Mouse (Mus musculus): Measurements from ENCODE around the gene Cox11. TPM values are rescaled to one million over a fixed set of nuclear protein-coding genes. Genes with fewer than 3 reads are reported as not detected.

Cox11 gene
- 10 to 100 TPM; 17.7 to 19.6 TPM for total RNA-seq (2021)
- long read RNA-seq, experiment 1, transcript Cox11-201 (4 exons, 1,224 nt), result major isoform, 21 of 26 reads
- long read RNA-seq, experiment 1, partial matches to known transcripts, result 1 of 26 reads
- long read RNA-seq, experiment 1, other reads (novel, unspliced or antisense), result 4 of 26 reads
- long read RNA-seq, experiment 2, transcript Cox11-201 (4 exons, 1,224 nt), result major isoform, 27 of 28 reads
- long read RNA-seq, experiment 2, partial matches to known transcripts, result 0 of 28 reads
- long read RNA-seq, experiment 2, other reads (novel, unspliced or antisense), result 1 of 28 reads

DNA sequence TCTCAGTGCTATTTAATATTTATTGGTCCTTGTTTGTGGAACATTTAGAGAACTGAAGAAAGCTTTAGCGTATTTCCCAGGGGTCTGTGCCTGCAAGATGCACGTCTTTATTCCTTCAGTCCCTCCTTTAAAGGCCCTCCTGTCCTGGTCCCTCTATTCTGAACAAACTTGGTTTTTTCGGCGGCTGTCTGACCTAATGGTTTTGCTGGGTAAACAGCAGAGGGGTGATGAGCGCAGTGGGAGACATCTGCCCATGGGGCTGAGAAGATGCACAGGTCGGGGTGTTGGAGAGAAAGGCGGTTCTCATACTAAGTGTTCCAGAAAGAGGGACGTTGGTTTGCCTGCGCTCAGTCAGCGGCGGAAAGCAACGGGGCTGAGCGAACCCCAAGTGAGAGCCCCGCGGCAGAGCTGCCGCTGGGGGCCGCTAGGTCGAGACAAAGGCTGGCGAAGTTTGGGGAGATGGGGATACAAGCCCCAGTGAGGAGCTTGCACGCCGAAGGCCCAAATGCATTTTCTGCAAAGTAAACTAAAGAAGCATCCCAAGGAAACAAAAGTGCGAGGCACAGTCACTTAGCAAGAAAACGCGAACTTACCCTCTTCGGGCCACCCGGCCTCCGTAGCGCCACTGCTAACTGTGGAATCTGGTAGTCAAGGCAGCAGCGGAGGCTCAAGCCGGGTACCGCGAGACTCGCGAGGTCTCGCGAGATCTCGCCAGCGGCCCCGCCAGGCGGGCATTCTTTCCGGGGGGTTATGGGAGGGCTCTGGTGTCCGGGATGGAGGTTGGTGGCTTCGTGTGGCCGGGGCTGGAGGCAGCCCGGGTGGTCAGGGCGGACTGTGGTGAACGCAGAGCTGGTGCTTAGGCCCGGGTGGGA, at the start of gene Cox11, which contains the start of gene Stxbp4:
Gene Cox11 (plus strand): TSS at position 734 of the 872 bp plus-strand sequence.
Gene Stxbp4 (minus strand): TSS at position 645 of the 872 bp plus-strand sequence.
- peak; percentile 93 to 94 for DNase-seq (ENCODE audit: low spot score in 2 of 2)

DNA sequence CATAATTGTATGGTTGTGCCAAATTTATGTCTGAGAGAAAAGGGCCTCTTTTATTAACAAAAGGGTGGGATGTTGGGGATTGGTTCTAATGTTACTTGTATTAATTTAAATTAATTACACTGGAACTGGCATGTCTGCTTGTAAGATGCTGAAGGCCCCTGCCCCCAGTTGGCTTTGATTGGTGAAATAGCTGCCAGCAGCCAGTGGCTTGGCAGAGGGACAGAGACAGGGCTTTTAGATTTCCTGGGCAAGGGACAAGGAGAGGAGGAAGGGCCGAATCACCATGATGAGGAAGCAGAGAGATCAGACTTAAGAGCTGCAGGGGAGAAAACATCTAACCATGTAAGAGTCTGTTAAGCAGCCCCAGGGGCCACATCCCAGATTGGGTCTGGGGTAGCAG, 47.0 kb upstream of the Cox11 start:
- DNase-seq (ENCODE audit: low spot score in 2 of 2), result no peak

DNA sequence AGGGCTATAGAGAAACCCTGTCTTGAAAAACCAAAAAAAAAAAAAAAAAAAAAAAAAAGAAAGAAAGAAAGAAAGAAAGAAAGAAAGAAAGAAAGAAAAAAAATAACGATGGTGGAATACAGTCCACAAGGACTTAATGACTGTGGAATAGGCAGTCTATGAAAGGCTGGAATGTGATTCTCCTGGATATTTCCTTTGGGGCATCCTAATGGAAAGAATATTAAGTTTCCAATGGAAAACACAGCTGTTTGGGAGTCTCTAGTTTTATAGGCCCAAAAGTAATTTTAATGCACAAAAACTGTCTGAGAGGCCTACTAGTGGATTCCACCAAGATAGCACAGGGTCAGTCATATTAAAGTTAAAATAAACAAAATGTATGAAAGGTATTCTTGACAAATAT, 42.1 kb upstream of the Cox11 start:
- DNase-seq (ENCODE audit: low spot score in 2 of 2), result no peak

DNA sequence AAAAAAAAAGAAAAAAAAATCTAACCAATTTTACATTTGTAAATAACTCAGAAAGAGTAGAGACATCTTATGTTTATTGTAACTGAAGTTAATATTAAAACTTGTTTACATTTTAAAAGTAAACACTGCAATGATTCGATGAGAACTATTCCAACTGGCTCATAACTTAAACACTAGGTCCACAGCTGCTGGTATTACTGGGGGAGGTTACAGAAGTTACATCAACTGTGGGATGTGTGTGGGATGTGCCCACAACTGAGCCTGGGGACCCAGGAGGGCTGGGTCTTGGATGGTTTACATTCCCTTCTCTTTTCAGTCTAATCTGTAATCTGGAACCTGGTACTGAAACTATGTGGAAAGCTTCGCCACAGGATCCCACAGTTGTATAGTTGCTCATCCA, 34.9 kb upstream of the Cox11 start:
- DNase-seq (ENCODE audit: low spot score in 2 of 2), result no peak

DNA sequence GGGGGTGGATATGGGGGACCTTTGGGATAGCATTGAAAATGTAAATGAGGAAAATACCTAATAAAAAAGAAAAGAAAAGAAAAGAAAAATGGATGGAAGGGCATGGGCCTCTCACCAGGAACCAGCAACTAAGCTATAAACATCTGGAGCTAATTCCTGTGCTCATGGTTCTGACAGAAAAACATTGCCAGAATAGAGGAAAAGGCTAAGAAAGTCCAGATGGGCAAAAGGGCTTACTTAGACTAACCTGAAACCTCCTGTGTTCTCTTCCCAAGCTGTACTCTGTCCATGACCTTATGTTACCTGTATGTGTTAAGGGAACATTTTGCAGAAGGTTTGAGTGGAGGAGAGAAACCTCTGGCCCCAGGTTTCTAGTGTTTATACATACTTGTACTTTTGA, 25.9 kb upstream of the Cox11 start:
- DNase-seq (ENCODE audit: low spot score in 2 of 2), result no peak

DNA sequence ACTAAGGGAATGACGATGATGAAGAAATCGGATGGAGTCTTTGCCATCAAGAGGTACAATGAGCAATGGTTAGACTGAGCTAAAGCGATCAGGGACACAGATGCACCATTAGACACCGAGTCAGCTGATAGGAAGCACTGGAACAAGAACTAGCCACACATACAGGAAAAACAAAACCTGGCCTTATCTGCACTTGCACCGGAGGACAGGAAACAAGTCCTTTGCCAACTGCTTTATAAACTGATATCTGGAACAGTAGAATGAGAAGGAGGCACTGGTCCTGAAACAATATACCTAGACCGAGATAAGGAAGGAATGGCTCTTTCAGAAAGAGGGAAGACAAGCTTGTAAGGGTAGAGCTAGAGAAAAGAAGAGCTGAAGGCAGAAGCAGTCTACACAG, 23.2 kb upstream of the Cox11 start:
- DNase-seq (ENCODE audit: low spot score in 2 of 2), result no peak

DNA sequence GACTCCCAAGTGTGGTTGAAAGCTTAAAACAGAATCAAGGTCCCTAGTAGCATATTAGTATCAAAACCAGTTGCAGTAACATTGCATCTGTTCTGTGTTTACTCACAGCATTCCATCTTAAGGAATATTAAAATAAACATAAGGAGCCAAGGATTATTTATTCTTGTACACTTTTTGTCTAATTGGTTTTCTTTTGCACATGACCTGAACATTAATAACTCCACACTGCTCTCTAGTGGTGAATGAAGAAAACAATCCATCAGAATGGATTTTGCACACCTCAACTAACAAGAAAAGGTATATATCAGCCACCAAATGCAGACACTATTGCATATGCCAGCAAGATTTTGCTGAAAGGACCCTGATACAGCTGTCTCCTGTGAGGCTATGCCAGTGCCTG, 21.5 kb upstream of the Cox11 start:
- DNase-seq (ENCODE audit: low spot score in 2 of 2), result no peak

DNA sequence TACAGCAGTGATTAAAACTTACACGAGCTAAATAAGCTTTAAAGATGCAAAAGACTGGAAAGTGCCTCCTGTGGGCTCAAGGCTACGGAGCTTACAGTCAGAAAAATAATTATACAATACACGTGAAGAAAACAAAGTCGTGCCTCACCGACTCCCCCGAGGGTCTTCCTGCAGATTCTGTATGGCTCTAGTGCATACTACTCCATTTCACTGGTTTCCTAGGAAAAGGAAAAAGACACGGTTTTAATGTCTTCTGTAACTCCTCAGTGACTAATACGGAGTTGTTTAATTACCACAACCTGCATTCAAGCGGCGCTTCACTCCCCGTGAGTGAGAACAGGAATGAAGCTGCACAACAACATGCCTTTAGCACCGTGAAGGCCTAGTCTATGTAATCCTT, 15.9 kb upstream of the Cox11 start:
- DNase-seq (ENCODE audit: low spot score in 2 of 2), result no peak

DNA sequence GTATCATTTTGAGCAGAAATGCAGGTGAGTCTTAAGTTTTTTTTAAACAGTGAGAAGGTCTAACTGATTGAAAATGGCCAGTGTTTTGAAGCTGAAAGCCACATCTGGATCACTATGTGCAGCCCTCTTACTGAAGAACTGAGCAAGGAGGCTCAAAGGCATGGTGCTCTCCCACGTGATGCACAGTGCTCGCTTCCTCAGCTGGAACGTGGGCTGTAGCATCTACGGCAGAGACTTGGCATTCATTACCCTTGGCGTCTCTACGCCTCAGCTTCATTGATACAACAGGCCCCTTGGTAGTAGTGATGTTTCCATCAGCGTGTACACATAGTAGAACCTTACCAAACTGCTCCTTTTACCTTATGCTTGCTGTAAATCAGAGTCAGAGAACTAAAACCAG, 15.5 kb upstream of the Cox11 start:
- DNase-seq (ENCODE audit: low spot score in 2 of 2), result no peak

DNA sequence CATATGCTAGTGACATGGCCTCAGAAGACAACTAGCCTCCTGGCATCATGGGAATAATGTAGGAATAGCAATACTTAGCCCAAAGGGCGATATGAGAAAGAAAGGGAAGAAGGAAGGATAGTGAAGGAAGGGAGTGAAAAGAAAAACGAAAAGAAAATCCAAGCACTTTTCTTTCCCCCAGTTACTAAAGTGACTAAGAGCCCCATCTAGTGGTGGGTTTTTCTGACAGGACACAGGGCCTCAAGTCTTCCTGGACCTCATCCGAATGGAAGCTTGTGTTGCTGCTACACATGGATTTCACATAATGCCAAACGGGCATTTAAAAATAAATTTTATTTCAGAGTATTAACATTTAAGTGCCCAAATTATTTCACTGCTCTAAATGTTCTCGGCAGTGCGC, 14.5 kb upstream of the Cox11 start:
- peak in 1 of 2 experiments; percentile 36 for DNase-seq (ENCODE audit: low spot score in 2 of 2)

DNA sequence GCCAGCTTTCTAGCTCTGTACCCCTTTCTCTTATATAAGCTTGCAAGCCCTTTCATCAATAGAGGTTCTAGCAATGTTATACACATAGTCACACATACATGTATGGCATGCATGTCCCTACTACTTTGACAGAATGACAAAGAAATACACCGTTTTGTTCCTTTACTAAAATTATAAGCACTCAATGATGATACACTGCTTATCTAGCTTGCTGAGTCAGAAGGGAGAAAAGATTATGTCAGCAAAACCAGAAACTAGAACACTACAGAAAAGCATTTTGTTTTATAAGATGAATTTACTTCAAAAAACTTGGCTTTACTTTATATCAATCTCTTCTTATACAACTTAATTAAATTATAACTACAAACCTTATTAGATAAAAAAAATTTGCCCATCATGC, 12.8 kb upstream of the Cox11 start:
- DNase-seq (ENCODE audit: low spot score in 2 of 2), result no peak

DNA sequence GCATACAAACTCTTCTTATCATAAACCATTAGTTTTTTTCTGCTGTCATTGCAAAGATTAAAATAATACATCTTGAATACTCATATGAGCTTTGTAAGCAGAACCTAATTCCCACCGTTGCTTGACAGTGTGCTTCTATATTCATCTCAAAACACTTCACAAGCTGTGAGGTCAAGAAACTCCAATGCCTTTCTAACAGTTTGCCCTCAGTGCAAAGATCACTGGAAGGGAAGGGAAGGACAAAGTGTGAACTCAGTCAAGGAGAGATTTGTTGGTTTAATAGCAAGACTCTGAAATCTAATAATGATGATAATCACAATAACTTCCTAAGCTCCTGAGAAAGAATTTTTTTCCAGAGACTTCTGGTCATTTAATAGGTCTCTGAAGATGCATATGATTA, 10.2 kb upstream of the Cox11 start:
- no peak for DNase-seq (ENCODE audit: low spot score in 2 of 2)

DNA sequence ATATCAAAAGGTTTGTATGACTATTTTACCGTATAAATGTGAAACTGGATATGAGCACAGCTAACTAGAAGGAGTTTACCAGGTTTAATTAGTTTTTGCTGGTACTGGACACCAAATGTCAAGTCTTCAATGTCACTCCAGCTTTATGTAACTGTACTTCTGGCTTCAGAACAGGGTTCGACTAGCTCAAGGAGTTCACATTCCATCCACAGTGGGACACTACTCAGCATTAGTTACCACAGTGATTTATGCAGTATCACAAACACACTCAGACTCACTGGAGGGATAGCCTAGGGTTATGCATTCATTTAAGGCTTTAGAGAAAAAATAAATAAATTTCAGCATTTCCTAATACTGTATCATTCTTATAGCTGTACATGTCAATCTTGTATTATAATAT, 5.5 kb upstream of the Cox11 start:
- DNase-seq (ENCODE audit: low spot score in 2 of 2), result no peak

DNA sequence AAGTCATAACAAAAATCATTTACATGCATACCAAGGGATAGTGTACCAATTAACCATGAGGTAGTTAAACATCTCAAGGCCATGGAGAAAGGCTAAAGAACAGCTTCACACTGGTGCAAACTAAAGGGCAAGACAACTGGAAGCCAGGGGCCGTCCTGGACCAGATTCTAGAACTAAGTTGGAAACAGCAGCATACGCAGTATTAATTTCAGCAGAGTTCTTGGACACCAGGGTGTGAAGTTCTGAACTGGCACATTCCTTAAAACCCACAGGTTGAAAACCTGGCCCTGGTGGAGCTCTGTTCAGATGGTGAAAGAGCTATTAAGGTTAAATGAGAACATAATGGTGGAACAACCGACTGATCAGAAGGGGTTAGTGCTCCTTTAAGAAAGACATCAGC, 3.3 kb upstream of the Cox11 start:
- no peak for DNase-seq (ENCODE audit: low spot score in 2 of 2)

DNA sequence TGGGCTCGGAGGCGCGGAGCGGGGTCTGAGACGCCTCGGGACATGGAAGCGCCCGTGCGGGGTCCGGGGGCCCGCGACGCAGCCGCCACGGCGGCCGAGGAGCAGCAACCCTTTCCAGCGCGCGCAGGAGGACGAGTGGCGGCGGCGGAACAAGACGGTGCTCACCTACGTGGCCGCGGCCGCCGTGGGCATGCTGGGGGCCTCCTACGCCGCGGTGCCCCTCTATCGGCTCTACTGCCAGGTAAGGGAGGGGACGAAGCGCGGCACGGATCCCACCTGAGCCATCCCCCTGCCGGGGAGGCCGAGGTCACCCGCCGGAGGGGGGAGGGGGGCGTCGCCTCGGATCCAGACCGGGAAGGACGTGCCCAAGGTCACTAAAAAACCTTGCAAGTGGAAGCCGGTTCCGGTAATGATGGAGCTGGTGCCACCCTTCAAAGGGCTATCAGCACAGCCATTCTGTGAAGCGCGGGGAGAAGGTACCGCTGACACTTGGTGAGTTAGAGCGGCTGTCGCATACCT, 398 bp downstream of the Cox11 start:
- DNase-seq (ENCODE audit: low spot score in 2 of 2), result peak in 1 of 2 experiments; percentile 22

DNA sequence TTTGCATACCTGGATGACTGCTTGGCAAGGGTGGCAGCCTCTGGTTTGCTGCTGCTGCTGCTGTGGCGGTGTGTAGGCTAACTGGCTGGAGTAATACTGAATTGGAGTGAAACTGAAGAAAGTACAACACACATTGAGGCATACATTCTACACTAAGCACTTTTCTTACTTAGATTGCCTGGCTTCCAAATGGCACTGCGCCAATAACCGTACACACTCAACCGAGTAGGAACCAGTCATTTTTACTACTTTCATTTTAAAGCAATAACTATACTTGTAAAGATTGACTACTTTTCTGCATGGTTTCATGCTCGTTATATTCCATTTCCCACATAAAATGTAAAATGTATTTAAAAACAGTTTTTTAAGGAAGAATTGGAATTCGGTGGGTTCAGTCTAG, 11.8 kb downstream of the Cox11 start:
- no peak for DNase-seq (ENCODE audit: low spot score in 2 of 2)

DNA sequence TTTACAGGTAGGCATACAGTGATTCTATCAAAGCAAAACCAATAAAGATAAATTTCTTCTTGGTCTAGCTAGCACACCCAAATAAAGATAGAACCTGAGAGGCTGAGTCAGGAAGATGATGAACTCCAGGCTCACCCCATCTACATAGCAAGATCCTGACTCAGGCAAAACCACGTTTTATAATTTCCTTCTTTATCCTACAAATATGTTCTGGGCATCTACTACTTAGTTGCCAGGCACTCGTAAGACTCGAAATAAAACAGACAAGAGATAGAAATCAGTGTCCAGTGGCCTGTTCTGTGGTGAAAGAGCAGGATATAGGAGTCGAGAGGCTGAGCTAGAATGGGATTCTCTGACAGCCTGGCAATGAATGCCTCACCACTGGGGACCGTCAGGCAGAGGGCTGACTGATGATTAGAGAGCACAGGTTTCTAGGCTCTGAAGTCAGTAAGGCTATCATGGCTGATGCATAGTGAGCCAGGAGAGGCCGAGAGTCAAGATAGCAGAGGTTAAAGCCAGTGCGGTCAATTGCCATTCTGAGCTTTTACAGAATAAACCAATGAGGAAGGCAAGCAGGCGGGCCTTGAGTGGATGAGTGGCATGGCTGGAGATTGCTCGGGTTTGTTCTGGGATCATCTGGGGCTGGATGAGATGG, 12.4 kb downstream of the Cox11 start:
- no peak for DNase-seq (ENCODE audit: low spot score in 2 of 2)

DNA sequence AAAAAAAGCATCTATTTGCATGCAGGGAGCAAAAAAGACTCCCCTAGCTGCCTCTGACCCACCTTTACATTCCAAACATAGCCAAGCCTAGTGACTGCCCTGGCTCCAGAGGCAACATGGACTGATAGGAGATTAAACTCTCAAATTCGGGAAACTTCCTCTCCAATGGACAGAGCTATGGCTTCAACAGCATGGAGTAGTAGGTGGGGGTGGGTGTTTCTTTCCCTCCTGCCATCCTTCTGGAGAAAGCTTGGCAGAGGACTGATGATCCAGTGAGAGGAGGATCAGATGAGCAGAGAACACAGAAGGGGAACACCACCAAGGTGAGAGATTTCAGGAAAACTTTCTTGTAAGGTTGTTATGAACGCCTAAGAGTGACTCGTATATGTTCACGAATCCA, 14.6 kb downstream of the Cox11 start:
- DNase-seq (ENCODE audit: low spot score in 2 of 2), result no peak

DNA sequence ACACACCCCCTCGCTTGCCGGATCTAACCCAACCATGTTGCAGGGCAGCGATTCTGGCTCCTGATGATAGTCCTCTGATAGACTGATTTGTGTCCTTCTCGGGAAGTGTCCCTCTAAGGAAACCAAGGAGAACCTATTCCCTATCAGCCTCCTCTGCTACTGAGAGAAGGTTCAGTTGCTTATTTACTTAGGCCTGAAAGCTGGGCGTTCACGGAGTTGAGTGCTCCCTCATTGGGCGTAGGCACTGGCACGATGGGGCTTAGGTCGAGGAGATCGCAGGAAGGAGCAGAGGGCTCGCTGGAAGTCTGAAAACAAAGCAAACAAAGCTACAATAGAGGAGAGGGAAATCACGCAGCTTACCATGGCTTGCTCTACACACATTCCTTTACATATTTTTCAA, 19.6 kb downstream of the Cox11 start:
- DNase-seq (ENCODE audit: low spot score in 2 of 2), result no peak

DNA sequence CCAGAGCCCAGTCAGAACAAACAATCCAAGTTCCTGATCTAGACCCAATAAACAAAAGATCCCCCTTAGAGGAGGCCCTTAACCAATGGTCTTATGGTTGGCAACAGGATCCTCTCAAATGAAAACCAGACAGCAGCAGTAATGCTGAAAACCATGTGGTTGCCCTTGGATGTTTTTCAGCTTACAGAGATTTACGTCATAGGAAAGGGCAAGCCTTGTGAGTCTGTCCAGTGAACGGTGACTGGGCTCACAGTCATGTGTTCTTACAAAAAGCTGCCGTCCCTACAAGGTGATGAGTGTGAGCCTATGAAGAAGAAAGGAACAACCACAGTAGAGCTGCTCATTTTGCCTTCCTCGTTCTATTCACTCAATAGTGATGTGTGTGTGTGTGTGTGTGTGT, 22.7 kb downstream of the Cox11 start:
- no peak for DNase-seq (ENCODE audit: low spot score in 2 of 2)

DNA sequence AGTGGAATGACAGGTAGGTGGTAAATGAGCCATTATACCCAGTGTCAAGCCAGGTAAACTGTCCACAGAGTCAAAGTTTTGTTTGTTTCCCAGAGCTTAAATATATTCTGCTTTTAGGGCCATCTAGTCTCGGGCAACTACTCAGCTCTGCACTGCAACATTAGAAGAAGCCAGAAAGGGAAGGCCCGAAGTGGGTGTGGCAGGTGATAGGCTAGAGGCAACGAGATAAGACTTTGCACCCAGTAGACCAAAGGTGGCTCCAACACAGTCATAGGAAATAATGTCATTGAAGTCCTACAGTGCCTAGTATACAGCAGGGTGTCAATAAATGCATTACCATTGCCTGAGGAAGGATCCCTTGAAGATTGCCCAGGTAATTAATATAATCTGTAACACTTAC, 25.1 kb downstream of the Cox11 start:
- no peak for DNase-seq (ENCODE audit: low spot score in 2 of 2)

All from gastrocnemius, postnatal 4 days (tissue).